Mouse (Mus musculus) embryo, embryonic 10.5 days (tissue): ENCODE data around the gene Cd180.

Source experiments
- DNase-seq: peaks from one replicate; pipeline ENCODE4 v3.0.0-alpha.2; 2015; ENCODE audit warnings: low spot score

Cd180 gene

DNA sequence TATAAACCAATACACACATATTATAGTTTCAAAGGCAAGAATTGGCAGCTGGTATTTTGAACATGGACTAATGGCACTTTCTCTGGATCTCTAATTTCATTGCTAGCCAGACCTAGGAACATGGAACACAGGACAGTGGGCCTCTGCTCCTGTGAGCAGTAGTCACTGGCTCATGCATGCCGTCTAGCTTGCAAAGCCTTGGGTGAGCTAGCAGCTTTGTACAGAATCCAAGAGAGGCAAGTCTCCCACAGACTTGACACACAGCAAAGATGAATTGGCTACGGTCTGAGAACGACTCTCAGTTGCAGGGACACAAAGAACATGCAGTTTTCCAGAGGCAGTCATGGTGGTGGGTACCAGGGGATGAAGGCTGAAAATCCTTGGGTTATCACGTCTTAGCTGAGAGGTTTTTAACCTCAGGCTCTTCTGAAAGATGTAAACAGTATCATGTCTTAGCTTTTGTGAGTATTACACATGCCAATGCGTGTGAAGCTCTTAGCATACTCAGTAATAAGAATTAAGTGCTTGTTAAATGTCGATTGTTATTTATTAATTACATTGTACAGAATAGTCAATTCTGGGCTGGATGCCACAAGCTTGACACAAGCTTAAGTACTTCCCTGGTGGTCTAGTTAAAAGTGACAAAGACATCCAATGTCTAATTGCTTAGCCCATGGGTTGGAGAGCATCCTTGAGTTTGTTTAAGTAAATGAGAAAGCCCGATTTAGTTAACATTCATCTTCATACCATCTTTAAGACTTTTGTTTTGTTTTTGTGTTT lies 90.4 kb downstream of the Cd180 start:
- no peak for DNase-seq

- DNase-seq, result no peak
These were observed 93.4 kb downstream of the Cd180 start for GRCm38 (mm10) chr13:102786666-102787230.
